Mouse (Mus musculus) ES-E14 (cell line): ENCODE measurements at regions not wholly inside any gene's neighbourhood (a gene's known extent, or its start where the extent isn't known, plus 50 kb on each side); places are given as distances from the start of the nearest gene placed in this dataset.

Source experiments
- CHD2 ChIP-seq: IDR thresholded peaks from 2 replicates; pipeline ENCODE4 v1.6.1; 2014; ENCODE audit warnings: mild to moderate bottlenecking, low read depth, low read length, inconsistent platforms
- ZNF384 ChIP-seq: IDR thresholded peaks from 2 replicates; pipeline ENCODE4 v1.6.1; 2012; ENCODE audit warnings: low read depth, low read length, inconsistent platforms

- TF ChIP-seq CHD2 (no peak), ZNF384 (no peak)
Observed at GRCm38 (mm10) chr4:31167431-31167830, 796.5 kb upstream of the Map3k7 start.
